Mouse (Mus musculus) stomach, embryonic 15.5 days (tissue): ENCODE data around the gene Cxcl9. TPM values are rescaled to one million over a fixed set of nuclear protein-coding genes. Genes with fewer than 3 reads are reported as not detected.
A peak's percentile ranks its signal among the peaks of the same experiment; 100 is the strongest.

Experiments
- ATAC-seq: fragments of 200-750 bp; cut with Nextera tagmentation; 2 replicates; pipeline ENCODE4 v1.8.0; 2017; ENCODE audit warnings: low read depth, moderate number of reproducible peaks, moderate TSS enrichment; ENCODE audit not compliant: insufficient read depth, low FRiP score
- H3K27ac ChIP-seq: fragments of 300-500 bp; sonication (generic); 2 replicates; pipeline ENCODE4 v1.5.1; 2015; ENCODE audit warnings: mild to moderate bottlenecking, inconsistent platforms
- H3K27me3 ChIP-seq: fragments of 300-500 bp; sonication (generic); replicated peaks from 2 replicates; pipeline ENCODE4 v1.6.1; 2015; ENCODE audit warnings: inconsistent platforms
- H3K36me3 ChIP-seq: fragments of 300-500 bp; sonication (generic); 2 replicates; pipeline ENCODE4 v1.6.1; 2015; ENCODE audit warnings: inconsistent platforms
- H3K4me1 ChIP-seq: fragments of 300-500 bp; sonication (generic); 2 replicates; pipeline ENCODE4 v1.6.1; 2015; ENCODE audit warnings: inconsistent platforms
- H3K4me2 ChIP-seq: fragments of 300-500 bp; sonication (generic); 2 replicates; pipeline ENCODE4 v1.6.1; 2015; ENCODE audit warnings: mild to moderate bottlenecking, inconsistent platforms
- H3K4me3 ChIP-seq: fragments of 300-500 bp; sonication (generic); replicated peaks from 2 replicates; pipeline ENCODE4 v1.5.1; 2015; ENCODE audit warnings: inconsistent platforms
- H3K9ac ChIP-seq: fragments of 300-500 bp; sonication (generic); 2 replicates; pipeline ENCODE4 v1.6.1; 2015; ENCODE audit warnings: inconsistent platforms
- H3K9me3 ChIP-seq: fragments of 300-500 bp; sonication (generic); 2 replicates; pipeline ENCODE4 v1.6.1; 2016; ENCODE audit warnings: inconsistent platforms
- WGBS: fragments of 180-500 bp; shearing (Covaris S2); methylation state at CpG from one replicate; pipeline ENCODE4 v1.1.7; 2015; 5-methylcytosine and 5-hydroxymethylcytosine counted together
- polyA plus RNA-seq: library from polyadenylated mRNA; unstranded; fragments of >200 nt; fragmentation: Nextera tagmentation; extraction: Ambion mirVana; gene quantifications from 2 replicates; pipeline ENCODE4 v1.2.1, GENCODE M21; 2015

Cxcl9 gene
- polyA plus RNA-seq, result not detected in 2 replicates

DNA sequence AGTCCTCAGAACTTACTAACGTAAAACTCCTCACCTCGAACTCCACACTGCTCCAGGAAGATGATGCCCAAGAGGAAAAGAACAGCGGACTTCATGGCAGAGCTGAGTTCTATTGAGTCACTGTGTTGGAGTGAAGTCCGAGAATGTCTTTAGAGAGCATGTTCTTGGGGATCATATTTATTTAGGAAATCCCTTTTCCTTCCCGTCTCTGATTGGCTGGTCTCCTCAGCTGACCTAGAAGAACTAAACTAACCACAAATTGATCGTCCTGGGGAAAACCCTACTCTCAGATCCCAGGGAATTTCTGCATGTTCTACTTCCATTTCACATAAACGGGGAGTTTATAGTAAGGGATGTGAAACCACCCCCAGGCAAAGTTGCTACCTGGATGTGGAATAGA, at the start of gene Cxcl9:
Cxcl9 (minus strand) TSS at position 151 of the 400 bp plus-strand sequence.
- H3K4me1 ChIP-seq, result peaks cover 10% of the 10 kb centered on the region; the same call in 1 of the 2 replicates
- no peaks in the 10 kb centered on the region for H3K27me3 ChIP-seq
- H3K4me2 ChIP-seq, result no peak within 1 kb of the TSS
- no peaks in the 10 kb centered on the region for H3K36me3 ChIP-seq
- H3K4me3 ChIP-seq, result no peak within 1 kb of the TSS
- H3K9me3 ChIP-seq, result no peaks in the 10 kb centered on the region
- ATAC-seq, result no peak
- 75% methylated on average over 7 of the region's 7 CpGs for WGBS
- no peak within 1 kb of the TSS for H3K9ac ChIP-seq
- no peak within 1 kb of the TSS for H3K27ac ChIP-seq

GRCm38 (mm10) chr5:92376795-92377405, 49.0 kb upstream of the Cxcl9 start:
- Histone ChIP-seq H3K27ac (no peak overlapping the region), H3K9me3 (no peaks in the 10 kb centered on the region), H3K27me3 (no peaks in the 10 kb centered on the region), H3K4me1 (no peaks in the 10 kb centered on the region), H3K4me3 (no peak overlapping the region), H3K4me2 (0 out of 2 replicates have a peak overlapping the region, but pooled peaks have one; percentile 10), H3K36me3 (no peaks in the 10 kb centered on the region), H3K9ac (no peak overlapping the region)
- 14% methylated on average over 13 of the region's 13 CpGs for whole genome bisulfite sequencing
- 0 out of 2 replicates have a peak, but pooled peaks have one; percentile 33 for ATAC-seq

- Histone ChIP-seq H3K36me3 (no peaks in the 10 kb centered on the region), H3K4me3 (no peak overlapping the region), H3K27me3 (no peaks in the 10 kb centered on the region), H3K4me2 (no peak overlapping the region), H3K9me3 (no peaks in the 10 kb centered on the region), H3K4me1 (no peaks in the 10 kb centered on the region), H3K27ac (no peak overlapping the region), H3K9ac (no peak overlapping the region)
- no peak for ATAC-seq
- WGBS, result 70% methylated on average over 17 of the region's 17 CpGs
These were observed 47.5 kb upstream of the Cxcl9 start for GRCm38 (mm10) chr5:92375368-92375767.

GRCm38 (mm10) chr5:92374721-92375142, 46.9 kb upstream of the Cxcl9 start:
- no peaks in the 10 kb centered on the region for H3K36me3 ChIP-seq
- no peaks in the 10 kb centered on the region for H3K4me1 ChIP-seq
- H3K4me3 ChIP-seq, result no peak overlapping the region
- 37% methylated on average over 6 of the region's 6 CpGs for WGBS
- no peak overlapping the region for H3K27ac ChIP-seq
- H3K9me3 ChIP-seq, result no peaks in the 10 kb centered on the region
- H3K9ac ChIP-seq, result no peak overlapping the region
- no peak overlapping the region for H3K4me2 ChIP-seq
- no peak for ATAC-seq
- no peaks in the 10 kb centered on the region for H3K27me3 ChIP-seq

GRCm38 (mm10) chr5:92372605-92373004, 44.7 kb upstream of the Cxcl9 start:
- Histone ChIP-seq H3K27me3 (no peaks in the 10 kb centered on the region), H3K9ac (no peak overlapping the region), H3K4me1 (0 out of 2 replicates have a peak, but pooled peaks cover 6% of the 10 kb centered on the region), H3K36me3 (no peaks in the 10 kb centered on the region), H3K9me3 (no peaks in the 10 kb centered on the region), H3K4me3 (no peak overlapping the region), H3K27ac (no peak overlapping the region), H3K4me2 (no peak overlapping the region)
- no peak for ATAC-seq
- 19% methylated on average over 2 of the region's 2 CpGs for WGBS

GRCm38 (mm10) chr5:92371361-92371976, 43.6 kb upstream of the Cxcl9 start:
- no peaks in the 10 kb centered on the region for H3K27me3 ChIP-seq
- WGBS, result 78% methylated on average over 14 of the region's 14 CpGs
- H3K4me3 ChIP-seq, result no peak overlapping the region
- no peak overlapping the region for H3K9ac ChIP-seq
- H3K9me3 ChIP-seq, result no peaks in the 10 kb centered on the region
- H3K27ac ChIP-seq, result no peak overlapping the region
- H3K36me3 ChIP-seq, result no peaks in the 10 kb centered on the region
- 0 out of 2 replicates have a peak, but pooled peaks cover 6% of the 10 kb centered on the region for H3K4me1 ChIP-seq
- H3K4me2 ChIP-seq, result no peak overlapping the region
- ATAC-seq, result no peak

DNA sequence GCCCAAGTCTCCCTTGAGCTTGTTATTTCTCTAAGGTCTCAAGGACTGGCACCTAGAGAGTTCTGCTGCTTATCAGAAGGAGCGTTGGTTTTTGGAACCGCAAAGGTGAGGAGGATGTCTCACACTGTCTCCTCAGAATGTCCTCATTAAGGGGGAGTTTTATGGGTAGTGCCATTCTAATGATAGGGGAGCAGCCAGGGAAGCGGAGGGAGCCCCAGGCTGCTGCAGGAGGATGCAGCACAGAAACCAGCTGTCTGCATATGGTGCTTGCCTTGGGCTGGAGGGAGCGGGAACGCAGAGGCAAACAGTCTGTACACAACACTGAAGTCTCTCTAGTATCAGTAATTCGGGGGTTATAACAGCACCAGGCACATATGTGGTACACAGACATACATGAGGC, 43.0 kb upstream of the Cxcl9 start:
- 66% methylated on average over 6 of the region's 6 CpGs for WGBS
- Histone ChIP-seq H3K36me3 (no peaks in the 10 kb centered on the region), H3K27ac (no peak overlapping the region), H3K27me3 (no peaks in the 10 kb centered on the region), H3K4me1 (0 out of 2 replicates have a peak, but pooled peaks cover 6% of the 10 kb centered on the region), H3K9me3 (no peaks in the 10 kb centered on the region), H3K9ac (no peak overlapping the region), H3K4me3 (no peak overlapping the region), H3K4me2 (no peak overlapping the region)
- no peak for ATAC-seq

- no peak overlapping the region for H3K9ac ChIP-seq
- no peaks in the 10 kb centered on the region for H3K9me3 ChIP-seq
- no peaks in the 10 kb centered on the region for H3K36me3 ChIP-seq
- no peak overlapping the region for H3K27ac ChIP-seq
- H3K4me1 ChIP-seq, result 0 out of 2 replicates have a peak, but pooled peaks cover 6% of the 10 kb centered on the region
- no peak for ATAC-seq
- no peaks in the 10 kb centered on the region for H3K27me3 ChIP-seq
- H3K4me3 ChIP-seq, result no peak overlapping the region
- H3K4me2 ChIP-seq, result no peak overlapping the region
- 67% methylated on average over 6 of the region's 6 CpGs for WGBS
These were observed 42.5 kb upstream of the Cxcl9 start for GRCm38 (mm10) chr5:92370392-92370791.

GRCm38 (mm10) chr5:92369151-92369994, 41.5 kb upstream of the Cxcl9 start:
- no peak for ATAC-seq
- no peak overlapping the region for H3K4me2 ChIP-seq

GRCm38 (mm10) chr5:92368392-92368791, 40.5 kb upstream of the Cxcl9 start:
- 0 out of 2 replicates have a peak, but pooled peaks cover 6% of the 10 kb centered on the region for H3K4me1 ChIP-seq
- H3K27ac ChIP-seq, result no peak overlapping the region
- 53% methylated on average over 10 of the region's 10 CpGs for WGBS

More at GRCm38 (mm10) chr5:92369151-92369994, 41.5 kb upstream of the Cxcl9 start:
- WGBS, result 60% methylated on average over 13 of the region's 13 CpGs
- no peak overlapping the region for H3K4me3 ChIP-seq
- H3K27ac ChIP-seq, result no peak overlapping the region
- H3K9me3 ChIP-seq, result no peaks in the 10 kb centered on the region
- H3K4me1 ChIP-seq, result 0 out of 2 replicates have a peak, but pooled peaks cover 6% of the 10 kb centered on the region
- H3K9ac ChIP-seq, result no peak overlapping the region
- H3K27me3 ChIP-seq, result no peaks in the 10 kb centered on the region
- no peaks in the 10 kb centered on the region for H3K36me3 ChIP-seq

DNA sequence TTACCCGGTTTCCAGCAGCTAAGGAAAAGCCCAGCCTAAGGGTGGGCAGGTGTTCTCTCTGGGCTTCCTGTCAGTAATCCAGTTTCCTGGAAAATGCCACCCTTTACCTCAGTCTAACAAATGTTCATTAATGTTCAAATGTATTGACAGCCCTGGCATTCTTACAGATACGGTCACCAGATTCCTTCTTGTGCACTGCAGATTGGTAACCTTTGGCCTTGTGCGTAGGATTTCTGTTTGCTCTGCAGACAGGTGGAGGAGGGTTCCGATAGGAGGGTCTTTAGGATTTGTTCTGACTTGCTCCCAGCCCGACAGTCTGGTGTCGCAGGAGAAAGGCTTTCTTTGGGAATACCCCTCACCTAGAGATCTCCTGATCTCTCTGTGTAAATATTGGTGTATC, 38.7 kb upstream of the Cxcl9 start:
- no peak overlapping the region for H3K27ac ChIP-seq
- no peaks in the 10 kb centered on the region for H3K27me3 ChIP-seq
- H3K4me1 ChIP-seq, result 0 out of 2 replicates have a peak, but pooled peaks cover 6% of the 10 kb centered on the region
- no peak for ATAC-seq
- 45% methylated on average over 6 of the region's 6 CpGs for WGBS
- no peak overlapping the region for H3K4me2 ChIP-seq
- no peak overlapping the region for H3K9ac ChIP-seq
- no peak overlapping the region for H3K4me3 ChIP-seq
- H3K36me3 ChIP-seq, result no peaks in the 10 kb centered on the region
- no peaks in the 10 kb centered on the region for H3K9me3 ChIP-seq

More at GRCm38 (mm10) chr5:92368392-92368791, 40.5 kb upstream of the Cxcl9 start:
- H3K9ac ChIP-seq, result no peak overlapping the region
- H3K9me3 ChIP-seq, result no peaks in the 10 kb centered on the region
- no peak overlapping the region for H3K4me2 ChIP-seq
- no peak for ATAC-seq
- H3K27me3 ChIP-seq, result no peaks in the 10 kb centered on the region
- no peak overlapping the region for H3K4me3 ChIP-seq
- no peaks in the 10 kb centered on the region for H3K36me3 ChIP-seq
